Mouse (Mus musculus): ENCODE data around the gene Zfp599. TPM values are rescaled to one million over a fixed set of nuclear protein-coding genes. Genes with fewer than 3 reads are reported as not detected.

Zfp599 gene
- polyA plus RNA-seq, 1 experiment from 2014 or later, result 1.9 TPM

DNA sequence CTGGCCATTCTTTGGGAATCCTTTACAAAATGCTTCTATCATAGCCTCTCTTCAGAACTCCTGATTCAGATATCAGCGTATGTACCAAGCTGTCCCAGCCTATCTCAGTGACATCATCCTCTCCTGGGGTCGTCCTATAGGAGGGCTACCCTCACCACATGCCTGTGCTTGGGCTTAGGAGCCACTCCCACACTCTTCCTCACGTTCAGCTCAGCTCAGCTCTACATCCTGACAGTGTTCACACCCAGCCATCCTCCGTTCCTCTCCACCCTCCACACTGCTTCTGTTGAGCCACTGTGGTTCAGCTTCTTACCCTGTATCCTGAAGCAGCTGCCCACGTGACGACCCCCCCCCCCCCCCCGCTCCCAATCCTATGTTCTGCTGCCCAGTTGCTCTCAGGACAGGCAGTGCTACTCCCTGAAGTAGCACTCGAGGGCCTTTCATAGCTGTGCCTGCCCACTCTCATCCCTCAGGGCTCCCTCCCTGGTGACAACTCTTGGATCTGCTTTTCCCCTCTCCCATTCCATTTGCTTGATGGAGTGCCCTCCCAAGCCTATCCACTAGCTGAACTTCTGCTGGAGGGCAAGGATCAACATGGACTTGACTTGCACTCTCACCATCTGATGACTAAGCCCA, 41.7 kb downstream of the Zfp599 start:
- H3K27ac ChIP-seq, result no peak overlapping the region
- no peaks in the 10 kb centered on the region for H3K4me1 ChIP-seq (replicated peaks)
- DNase-seq (no peak), ATAC-seq (ENCODE audit: low read depth) (no peak)
- no peak overlapping the region for H3K9ac ChIP-seq
- no peak overlapping the region for H3K4me2 ChIP-seq
- H3K27me3 ChIP-seq, result 0 out of 2 replicates have a peak, but pooled peaks cover 3% of the 10 kb centered on the region
- H3K36me3 ChIP-seq, result no peaks in the 10 kb centered on the region
- H3K9me3 ChIP-seq (replicated peaks), result no peaks in the 10 kb centered on the region
- 27% methylated on average over 8 of the region's 8 CpGs for WGBS (ENCODE audit: insufficient replicate concordance)
- H3K4me3 ChIP-seq (replicated peaks), result no peak overlapping the region

DNA sequence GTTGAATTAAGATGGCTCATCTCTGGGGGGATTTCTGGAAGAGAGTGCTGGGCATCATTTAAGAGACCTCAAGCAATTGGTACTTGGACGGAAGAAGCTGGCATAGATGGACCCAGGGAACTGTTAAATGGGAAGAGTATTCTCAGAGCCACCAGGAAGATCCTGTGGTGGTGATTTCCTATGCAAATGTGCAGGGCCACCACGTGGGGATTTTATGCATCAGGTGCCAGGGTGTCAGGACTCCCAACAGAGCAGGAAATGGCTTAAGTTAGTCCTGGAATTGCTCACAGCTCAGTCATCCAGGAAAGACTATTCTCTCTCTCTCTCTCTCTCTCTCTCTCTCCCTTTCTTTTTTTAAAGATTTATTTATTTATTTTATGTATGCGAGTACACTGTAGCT, 43.0 kb downstream of the Zfp599 start:
- DNase-seq (no peak), ATAC-seq (ENCODE audit: low read depth) (no peak)
- Histone ChIP-seq H3K4me1 (replicated peaks) (no peaks in the 10 kb centered on the region), H3K27ac (no peak overlapping the region), H3K36me3 (no peaks in the 10 kb centered on the region), H3K4me2 (no peak overlapping the region), H3K9ac (no peak overlapping the region), H3K9me3 (replicated peaks) (no peaks in the 10 kb centered on the region), H3K4me3 (replicated peaks) (no peak overlapping the region), H3K27me3 (0 out of 2 replicates have a peak, but pooled peaks cover 3% of the 10 kb centered on the region)
- 37% methylated on average over 3 of the region's 3 CpGs for WGBS (ENCODE audit: insufficient replicate concordance)

DNA sequence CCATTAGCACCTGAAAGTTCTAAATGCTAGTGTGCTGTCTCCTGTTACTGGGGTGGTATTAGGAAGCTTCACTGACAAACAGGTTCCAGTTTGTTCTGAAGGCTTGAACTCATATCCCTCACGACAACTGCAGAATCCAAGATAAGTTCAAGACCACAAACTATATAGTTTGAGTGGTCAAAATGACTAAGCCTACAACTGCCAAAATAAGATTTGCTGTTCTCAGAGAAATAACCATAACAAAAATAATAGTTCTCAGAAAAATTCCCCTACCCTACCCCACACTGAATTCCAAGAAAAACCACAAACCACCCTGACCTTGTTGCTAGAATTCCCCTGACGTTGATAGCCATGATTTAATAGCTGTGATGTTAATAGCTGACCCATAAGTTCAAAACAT, 45.1 kb downstream of the Zfp599 start:
- H3K4me2 ChIP-seq, result no peak overlapping the region
- H3K4me3 ChIP-seq (replicated peaks), result no peak overlapping the region
- WGBS (ENCODE audit: insufficient replicate concordance), result 16% methylated on average over 2 of the region's 2 CpGs
- ATAC-seq (ENCODE audit: low read depth), result no peak
- no peak for DNase-seq
- no peaks in the 10 kb centered on the region for H3K9me3 ChIP-seq (replicated peaks)
- H3K4me1 ChIP-seq (replicated peaks), result no peaks in the 10 kb centered on the region
- 0 out of 2 replicates have a peak, but pooled peaks cover 3% of the 10 kb centered on the region for H3K27me3 ChIP-seq
- H3K9ac ChIP-seq, result no peak overlapping the region
- no peaks in the 10 kb centered on the region for H3K36me3 ChIP-seq
- no peak overlapping the region for H3K27ac ChIP-seq

DNA sequence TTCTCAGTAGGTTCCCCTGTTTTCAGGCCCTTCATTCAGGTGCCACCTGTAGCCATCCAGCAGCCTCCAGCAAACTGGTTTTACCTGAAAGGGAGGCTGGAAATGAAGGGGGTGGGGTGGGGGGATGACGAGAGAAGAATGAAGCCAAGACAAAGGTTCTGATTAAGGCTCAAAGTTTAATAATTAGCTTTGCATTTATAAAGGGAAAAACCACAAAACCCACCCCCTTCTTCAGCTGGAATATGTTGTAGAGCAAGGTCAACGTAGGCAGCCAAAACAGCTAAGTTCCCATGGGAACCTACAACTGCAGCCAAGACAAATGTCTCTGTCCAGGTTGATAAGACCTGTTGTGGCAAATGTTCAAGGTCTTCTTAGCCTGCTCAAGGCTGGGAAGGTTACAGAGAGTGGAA, 45.9 kb downstream of the Zfp599 start:
- Histone ChIP-seq H3K9ac (no peak overlapping the region), H3K9me3 (replicated peaks) (no peaks in the 10 kb centered on the region), H3K4me1 (replicated peaks) (no peaks in the 10 kb centered on the region), H3K36me3 (no peaks in the 10 kb centered on the region), H3K4me3 (replicated peaks) (no peak overlapping the region), H3K27me3 (0 out of 2 replicates have a peak, but pooled peaks cover 2% of the 10 kb centered on the region), H3K27ac (no peak overlapping the region), H3K4me2 (no peak overlapping the region)
- no peak for DNase-seq
- ATAC-seq (ENCODE audit: low read depth), result no peak
- WGBS (ENCODE audit: insufficient replicate concordance), result 32% methylated on average over 2 of the region's 2 CpGs

Other genes starting within 250 kb of the Zfp599 start
- gene Elavl3, start 207.9 kb downstream of the Zfp599 start, polyA plus RNA-seq (2015; fragmentation: Nextera tagmentation; extraction: Ambion mirVana), result 0.05 and 0.08 TPM in 2 replicates
- not detected in 2 replicates for gene Gm49318, start 188.6 kb downstream of the Zfp599 start, polyA plus RNA-seq (2015; fragmentation: Nextera tagmentation; extraction: Ambion mirVana)
- 3.7 and 3.9 TPM in 2 replicates for gene Zfp653, start 188.5 kb downstream of the Zfp599 start, polyA plus RNA-seq (2015; fragmentation: Nextera tagmentation; extraction: Ambion mirVana)
- 33.4 and 34.2 TPM in 2 replicates for gene Ecsit, start 174.5 kb downstream of the Zfp599 start, polyA plus RNA-seq (2015; fragmentation: Nextera tagmentation; extraction: Ambion mirVana)
- gene Cnn1, start 160.7 kb downstream of the Zfp599 start, polyA plus RNA-seq (2015; fragmentation: Nextera tagmentation; extraction: Ambion mirVana), result 1.9 and 3.6 TPM in 2 replicates
- gene Elof1, start 142.7 kb downstream of the Zfp599 start, polyA plus RNA-seq (2015; fragmentation: Nextera tagmentation; extraction: Ambion mirVana), result 103 and 109 TPM in 2 replicates
- 184 and 187 TPM in 2 replicates for gene Acp5, start 124.2 kb downstream of the Zfp599 start, polyA plus RNA-seq (2015; fragmentation: Nextera tagmentation; extraction: Ambion mirVana)
- 42.1 and 44.6 TPM in 2 replicates for gene Pigyl, start 103.0 kb downstream of the Zfp599 start, polyA plus RNA-seq (2015; fragmentation: Nextera tagmentation; extraction: Ambion mirVana)
- not detected in 2 replicates for gene Zfp872, start 71.8 kb downstream of the Zfp599 start, polyA plus RNA-seq (2015; fragmentation: Nextera tagmentation; extraction: Ambion mirVana)
- 6.6 and 8.7 TPM in 2 replicates for gene Zfp809, start 34.2 kb downstream of the Zfp599 start, polyA plus RNA-seq (2015; fragmentation: Nextera tagmentation; extraction: Ambion mirVana)
- gene Zfp810, start 47.8 kb upstream of the Zfp599 start, polyA plus RNA-seq (2015; fragmentation: Nextera tagmentation; extraction: Ambion mirVana), result 2.6 and 3.1 TPM in 2 replicates
- 23.1 and 31.6 TPM in 2 replicates for gene Anln, start 129.3 kb upstream of the Zfp599 start, polyA plus RNA-seq (2015; fragmentation: Nextera tagmentation; extraction: Ambion mirVana)
- 1.7 and 2.0 TPM in 2 replicates for gene 9530077C05Rik, start 151.6 kb upstream of the Zfp599 start, polyA plus RNA-seq (2015; fragmentation: Nextera tagmentation; extraction: Ambion mirVana)
- gene Gm17545, start 194.4 kb upstream of the Zfp599 start, polyA plus RNA-seq (2015; fragmentation: Nextera tagmentation; extraction: Ambion mirVana), result not detected in 2 replicates
- 44.8 and 45.9 TPM in 2 replicates for gene Rp9, start 209.8 kb upstream of the Zfp599 start, polyA plus RNA-seq (2015; fragmentation: Nextera tagmentation; extraction: Ambion mirVana)
- 3.2 and 4.0 TPM in 2 replicates for gene Bbs9, start 215.8 kb upstream of the Zfp599 start, polyA plus RNA-seq (2015; fragmentation: Nextera tagmentation; extraction: Ambion mirVana)

Measured in liver, embryonic 13.5 days (tissue).